Mouse (Mus musculus): ENCODE results near the gene Rab5if. TPM values are rescaled to one million over a fixed set of nuclear protein-coding genes. Genes with fewer than 3 reads are reported as not detected.

The Rab5if gene
- total RNA-seq, 2 experiments from 2014 or later, result 277 to 282 TPM

Other genes starting within 250 kb of the Rab5if start
- gene Dlgap4, start 249.4 kb upstream of the Rab5if start, total RNA-seq (2021), result 10 to 100 TPM; 36.9 to 40.3 TPM
- 10 to 100 TPM; 67.9 to 90.2 TPM for gene Myl9, start 87.7 kb upstream of the Rab5if start, total RNA-seq (2021)
- 1 to 10 TPM; 8.1 to 9.7 TPM for gene Tgif2, start 23.1 kb upstream of the Rab5if start, total RNA-seq (2021)
- gene 4930518I15Rik, start 5.2 kb upstream of the Rab5if start, total RNA-seq (2021), result 1 to 10 TPM; 2.0 to 4.0 TPM
- under 1 TPM; 0.18 to 0.30 TPM for gene Sla2, start 24.1 kb downstream of the Rab5if start, total RNA-seq (2021)
- 10 to 100 TPM; 51.3 to 59.2 TPM for gene Ndrg3, start 128.9 kb downstream of the Rab5if start, total RNA-seq (2021)
- 10 to 100 TPM in 1 of 2 experiments, 1 to 10 TPM in 1; 9.2 to 12.8 TPM for gene Dsn1, start 144.0 kb downstream of the Rab5if start, total RNA-seq (2021)
- gene Soga1, start 216.1 kb downstream of the Rab5if start, total RNA-seq (2021), result 10 to 100 TPM; 30.3 to 35.9 TPM
- not detected for gene Tldc2, start 223.9 kb downstream of the Rab5if start, total RNA-seq (2021)